In the genomic region with DNA sequence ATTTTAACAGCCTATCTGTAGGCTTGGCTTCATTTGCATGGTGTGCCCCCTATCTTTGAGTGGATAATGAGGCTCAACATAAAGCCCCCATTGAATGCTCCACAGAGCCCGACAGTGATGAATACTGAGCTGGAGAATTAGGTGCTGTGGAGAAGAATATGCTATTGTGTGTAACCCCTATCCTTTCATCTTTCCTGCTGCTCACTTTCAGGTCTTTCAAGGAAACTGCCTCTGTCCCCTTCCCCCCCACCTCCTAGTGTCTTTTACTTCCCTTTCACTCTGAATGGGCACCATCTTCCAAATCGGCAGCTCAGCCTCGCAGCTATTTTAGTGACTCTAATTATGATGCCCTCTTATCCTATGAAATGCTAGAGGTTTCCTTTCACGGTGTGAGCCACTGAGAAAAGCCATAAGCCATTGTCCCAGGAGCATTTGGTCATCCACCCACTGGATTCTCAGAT, we compare ENCODE assay signal across 11 mouse cellular contexts.
DNase-seq lines count a peak whose midpoint lies in the region; ATAC-seq lines count a peak whose summit lies in the region.
"Had no signal": no experiment of that assay in that cellular context is flagged by ENCODE, and none has a peak within 500 bp of the region (broad histone marks: within the 10 kb centered on the region; RNA-seq: fewer than 3 reads in every experiment).

No protein-coding gene starts in this region.

- H3K4me1 ChIP-seq in kidney, embryonic 14.5 days (ENCODE audit: control insufficient read depth, insufficient read depth, low read length) = peaks cover 10% of the 10 kb centered on the region
- peaks cover 10% of the 10 kb centered on the region for H3K4me1 ChIP-seq in embryonic facial prominence, embryonic 14.5 days (ENCODE audit: control insufficient read depth, insufficient read depth, low read length)
- peaks cover 22% of the 10 kb centered on the region for H3K4me1 ChIP-seq in hindbrain, embryonic 12.5 days
- H3K4me1 ChIP-seq in neural tube, embryonic 12.5 days = peaks cover 24% of the 10 kb centered on the region

- 5% methylated on average over 4 of the region's 4 CpGs for WGBS in kidney, embryonic 14.5 days
- WGBS in embryonic facial prominence, embryonic 14.5 days = 9% methylated on average over 4 of the region's 4 CpGs
- 5% methylated on average over 4 of the region's 4 CpGs for WGBS in hindbrain, embryonic 12.5 days
- 3% methylated on average over 4 of the region's 4 CpGs for WGBS in neural tube, embryonic 12.5 days

- no peak overlapping the region for H3K27ac ChIP-seq in kidney, embryonic 14.5 days (ENCODE audit: low read depth, low read length)
- no peak overlapping the region for H3K27ac ChIP-seq in embryonic facial prominence, embryonic 14.5 days (replicated peaks; ENCODE audit: low read depth, low read length)
- peak overlapping the region; percentile 30 for H3K27ac ChIP-seq in hindbrain, embryonic 12.5 days
- H3K27ac ChIP-seq in neural tube, embryonic 12.5 days = no peak overlapping the region

- no peak for ATAC-seq in kidney, embryonic 14.5 days (ENCODE audit: low FRiP score, low TSS enrichment)
- ATAC-seq in embryonic facial prominence, embryonic 14.5 days (ENCODE audit: low read depth) = no peak
- peak; percentile 91 for ATAC-seq in hindbrain, embryonic 12.5 days (ENCODE audit: low FRiP score)
- peak; percentile 86 for ATAC-seq in neural tube, embryonic 12.5 days (ENCODE audit: low FRiP score, low read depth)

- H3K9ac ChIP-seq in kidney, embryonic 14.5 days (ENCODE audit: low read depth, low read length) = no peak overlapping the region
- no peak overlapping the region for H3K9ac ChIP-seq in embryonic facial prominence, embryonic 14.5 days (ENCODE audit: low read depth, low read length)
- H3K9ac ChIP-seq in hindbrain, embryonic 12.5 days = 0 out of 2 replicates have a peak overlapping the region, but pooled peaks have one; percentile 29
- H3K9ac ChIP-seq in neural tube, embryonic 12.5 days = no peak overlapping the region

- H3K4me2 ChIP-seq in kidney, embryonic 14.5 days (replicated peaks; ENCODE audit: low read depth, low read length) = peak overlapping the region; percentile 4; the same call in 1 of the 2 replicates
- H3K4me2 ChIP-seq in embryonic facial prominence, embryonic 14.5 days (ENCODE audit: low read depth, low read length) = 0 out of 2 replicates have a peak overlapping the region, but pooled peaks have one; percentile 7
- H3K4me2 ChIP-seq in hindbrain, embryonic 12.5 days (replicated peaks) = peak overlapping the region; percentile 42
- H3K4me2 ChIP-seq in neural tube, embryonic 12.5 days (replicated peaks) = peak overlapping the region; percentile 46

- H3K4me3 ChIP-seq in kidney, embryonic 14.5 days (ENCODE audit: low read length) = no peak overlapping the region
- no peak overlapping the region for H3K4me3 ChIP-seq in embryonic facial prominence, embryonic 14.5 days (ENCODE audit: low read depth, low read length)
- H3K4me3 ChIP-seq in hindbrain, embryonic 12.5 days = peak overlapping the region; percentile 7; the same call in 1 of the 2 replicates
- H3K4me3 ChIP-seq in neural tube, embryonic 12.5 days = no peak overlapping the region
- H3K4me3 ChIP-seq: erythroblast, embryonic 14.5 days had no signal

- H3K36me3 ChIP-seq in kidney, embryonic 14.5 days (ENCODE audit: control insufficient read depth, insufficient read depth, low read length) = no peaks in the 10 kb centered on the region
- H3K36me3 ChIP-seq in embryonic facial prominence, embryonic 14.5 days (ENCODE audit: control insufficient read depth, insufficient read depth, low read length) = no peaks in the 10 kb centered on the region
- no peaks in the 10 kb centered on the region for H3K36me3 ChIP-seq in hindbrain, embryonic 12.5 days
- no peaks in the 10 kb centered on the region for H3K36me3 ChIP-seq in neural tube, embryonic 12.5 days

- no peaks in the 10 kb centered on the region for H3K27me3 ChIP-seq in kidney, embryonic 14.5 days (ENCODE audit: control insufficient read depth, insufficient read depth, low read length)
- H3K27me3 ChIP-seq in embryonic facial prominence, embryonic 14.5 days (replicated peaks; ENCODE audit: control insufficient read depth, insufficient read depth, low read length) = peaks cover 6% of the 10 kb centered on the region; the same call in 1 of the 2 replicates
- peaks cover 63% of the 10 kb centered on the region for H3K27me3 ChIP-seq in hindbrain, embryonic 12.5 days
- H3K27me3 ChIP-seq in neural tube, embryonic 12.5 days (replicated peaks) = peaks cover 55% of the 10 kb centered on the region

- no peak for DNase-seq in kidney, adult 18-20 months
- DNase-seq in embryonic facial prominence, embryonic 14.5 days (ENCODE audit: low spot score) = no peak
- no peak for DNase-seq in spleen, postnatal 36 days (ENCODE audit: low spot score in 2 of 2)
- DNase-seq in ovary, postnatal 14 days (ENCODE audit: low spot score) = no peak
- DNase-seq in adrenal gland, adult 2 months = no peak
- DNase-seq: lung, postnatal 10 days; thymus, postnatal 4 days had no signal

- no peaks in the 10 kb centered on the region for H3K9me3 ChIP-seq in kidney, embryonic 14.5 days (ENCODE audit: control insufficient read depth, low read length)
- H3K9me3 ChIP-seq in embryonic facial prominence, embryonic 14.5 days (ENCODE audit: control insufficient read depth, low read length) = no peaks in the 10 kb centered on the region
- H3K9me3 ChIP-seq in hindbrain, embryonic 12.5 days (replicated peaks) = no peaks in the 10 kb centered on the region
- no peaks in the 10 kb centered on the region for H3K9me3 ChIP-seq in neural tube, embryonic 12.5 days

Comparison
In these comparisons a context has a peak if more than half of its experiments do, and no peak if none do; other contexts are left out.
1. ATAC-seq: peak in hindbrain, embryonic 12.5 days (single experiment) and neural tube, embryonic 12.5 days (single experiment); none in kidney, embryonic 14.5 days (single experiment) and embryonic facial prominence, embryonic 14.5 days (single experiment).
2. Peak in every context shown above with its lines, with median percentiles within 50 percentile points of each other: H3K4me2 ChIP-seq.